Mouse (Mus musculus): ENCODE results near the gene Cyp2w1.
A peak's percentile ranks its signal among the peaks of the same experiment; 100 is the strongest.
"Not testable (repeated sequence)": the region's sequence is repeated elsewhere in the genome, so short reads cannot be mapped to it uniquely, and the experiment has no call there.

Cyp2w1 gene

GRCm38 (mm10) chr5:139387329-139388194 lies 35.1 kb downstream of the Cyp2w1 start:
- DNase-seq, result peak in 1 of 2 experiments; percentile 78

GRCm38 (mm10) chr5:139388195-139388570 lies 35.8 kb downstream of the Cyp2w1 start:
- DNase-seq, result peak; percentile 62 to 75

- no peak for DNase-seq
These were observed 36.6 kb downstream of the Cyp2w1 start for GRCm38 (mm10) chr5:139388694-139389675.

- peak; percentile 90 to 94 for DNase-seq
These were observed 37.3 kb downstream of the Cyp2w1 start for GRCm38 (mm10) chr5:139389676-139390061.

- DNase-seq, result not testable (repeated sequence)
These were observed 38.1 kb downstream of the Cyp2w1 start for GRCm38 (mm10) chr5:139390324-139391119.

- DNase-seq, result no peak
These were observed 39.0 kb downstream of the Cyp2w1 start for GRCm38 (mm10) chr5:139391309-139391990.

- no peak for DNase-seq
These were observed 40.1 kb downstream of the Cyp2w1 start for GRCm38 (mm10) chr5:139392219-139393196.

GRCm38 (mm10) chr5:139393197-139393588 lies 40.8 kb downstream of the Cyp2w1 start:
- DNase-seq, result no peak

GRCm38 (mm10) chr5:139394399-139394798 lies 42.0 kb downstream of the Cyp2w1 start:
- no peak for DNase-seq

- no peak for DNase-seq
These were observed 43.1 kb downstream of the Cyp2w1 start for GRCm38 (mm10) chr5:139395528-139395927.

- no peak for DNase-seq
These were observed 45.0 kb downstream of the Cyp2w1 start for GRCm38 (mm10) chr5:139397359-139397916.

GRCm38 (mm10) chr5:139397959-139398753 lies 45.7 kb downstream of the Cyp2w1 start:
- DNase-seq, result peak; percentile 93 to 95

GRCm38 (mm10) chr5:139398786-139399185 lies 46.4 kb downstream of the Cyp2w1 start:
- DNase-seq, result no peak

GRCm38 (mm10) chr5:139399991-139400390 lies 47.6 kb downstream of the Cyp2w1 start:
- no peak for DNase-seq

- DNase-seq, result no peak
These were observed 49.7 kb downstream of the Cyp2w1 start for GRCm38 (mm10) chr5:139402106-139402505.

- no peak for DNase-seq
These were observed 51.4 kb downstream of the Cyp2w1 start for GRCm38 (mm10) chr5:139403692-139404260.

- DNase-seq, result peak in 1 of 2 experiments; percentile 43
These were observed 52.5 kb downstream of the Cyp2w1 start, which contains the start of gene C130050O18Rik for GRCm38 (mm10) chr5:139404801-139405401. TSS of gene C130050O18Rik (plus strand) at chr5:139405280.

GRCm38 (mm10) chr5:139405478-139405877 lies 53.1 kb downstream of the Cyp2w1 start:
- no peak for DNase-seq

Measured in lung, adult 18-20 months (tissue).